Mouse (Mus musculus): Measurements from ENCODE around the gene Catip.
A peak's percentile ranks its signal among the peaks of the same experiment; 100 is the strongest.
"Not testable (repeated sequence)": the region's sequence is repeated elsewhere in the genome, so short reads cannot be mapped to it uniquely, and the experiment has no call there.

Gene Catip

DNA sequence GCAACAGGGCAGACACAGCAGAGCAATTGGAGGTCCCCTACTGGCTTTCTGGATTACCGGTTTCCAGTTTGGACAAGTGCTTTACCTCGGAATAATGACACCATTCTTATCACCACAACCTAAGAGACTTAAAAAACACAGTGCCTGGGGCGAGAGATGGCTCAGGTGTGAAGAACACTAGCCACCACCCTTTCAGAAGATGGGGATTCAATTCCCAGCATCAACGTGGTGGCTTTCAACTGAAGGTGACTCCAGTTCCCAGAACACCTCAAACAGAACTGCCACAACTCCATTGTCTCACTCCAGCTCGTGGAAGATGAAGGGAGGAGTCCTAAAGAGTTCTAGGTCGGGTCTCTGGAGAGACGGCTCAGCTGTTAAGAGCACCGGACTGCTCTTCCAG lies 23.6 kb downstream of the Catip start:
- no peak for DNase-seq

- no peak for DNase-seq
Measured at GRCm38 (mm10) chr1:74386363-74386713, 24.4 kb downstream of the Catip start.

GRCm38 (mm10) chr1:74386714-74387385 lies 24.9 kb downstream of the Catip start:
- DNase-seq = peak; percentile 95

DNA sequence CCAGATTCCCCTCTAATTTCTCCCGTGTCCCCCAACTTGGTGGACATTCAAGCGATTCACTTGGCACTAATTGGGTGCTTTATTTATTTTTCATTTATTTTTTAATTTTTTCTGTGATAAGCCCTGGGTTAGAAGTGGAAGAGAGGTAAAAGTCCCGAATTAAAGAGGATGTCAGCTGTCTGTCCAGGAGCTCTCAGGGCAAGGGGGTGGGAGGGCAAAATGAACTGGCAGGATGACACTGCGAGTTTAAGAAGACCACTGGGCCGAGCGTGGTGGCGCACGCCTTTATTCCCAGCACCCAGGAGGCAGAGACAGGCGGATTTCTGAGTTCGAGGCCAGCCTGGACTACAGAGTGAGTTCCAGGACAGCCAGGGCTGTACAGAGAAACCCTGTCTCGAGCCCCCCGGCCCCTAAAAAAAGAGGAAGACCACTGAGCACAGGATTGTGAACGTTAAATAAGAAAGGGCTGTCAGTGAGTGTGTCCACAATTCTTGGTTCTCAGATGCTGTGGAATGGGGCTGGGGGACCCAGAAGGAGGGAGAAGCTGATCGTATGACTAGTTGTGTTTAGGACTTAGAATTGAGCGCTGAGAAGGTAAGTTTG lies 25.6 kb downstream of the Catip start:
- no peak for DNase-seq

- DNase-seq = no peak
Measured at GRCm38 (mm10) chr1:74388398-74388920, 26.6 kb downstream of the Catip start.

- DNase-seq = peak; percentile 57
Measured at GRCm38 (mm10) chr1:74389831-74390286, 28.0 kb downstream of the Catip start.

GRCm38 (mm10) chr1:74390287-74390906 lies 28.5 kb downstream of the Catip start:
- peak; percentile 83 for DNase-seq

GRCm38 (mm10) chr1:74390924-74391748 lies 29.2 kb downstream of the Catip start, which contains the start of gene Ctdsp1:
TSS of gene Ctdsp1 (plus strand) at chr1:74391509.
- DNase-seq = peak; percentile 99

DNA sequence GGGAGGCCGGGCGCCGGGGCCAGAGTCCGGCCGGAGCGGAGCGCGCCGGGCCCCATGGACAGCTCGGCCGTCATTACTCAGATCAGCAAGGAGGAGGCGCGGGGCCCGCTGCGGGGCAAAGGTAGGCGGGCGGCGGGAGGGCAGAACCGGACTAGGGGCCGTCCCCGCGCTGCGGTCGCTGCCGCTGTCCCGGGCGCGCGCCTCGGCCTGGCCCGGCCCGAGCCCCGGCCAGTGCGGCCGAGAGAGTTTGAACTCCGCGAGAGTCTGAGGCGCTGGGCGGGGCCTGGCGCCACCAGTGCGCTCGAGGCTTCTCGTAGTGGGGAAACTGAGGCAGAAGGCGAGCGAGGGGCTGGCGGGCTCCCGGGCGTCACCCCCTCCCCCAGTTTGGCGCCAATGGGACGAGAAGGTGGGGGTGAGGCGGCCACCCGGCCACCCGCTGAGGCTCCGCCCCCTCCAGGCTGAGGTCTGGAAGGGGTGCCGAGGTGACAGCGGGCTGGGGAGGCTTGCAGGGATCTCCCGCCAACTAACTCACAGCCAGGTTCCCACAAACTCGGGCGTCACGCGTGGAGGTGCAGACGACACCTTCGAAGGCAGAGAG lies 30.0 kb downstream of the Catip start:
- DNase-seq = peak; percentile 90

GRCm38 (mm10) chr1:74392446-74392994 lies 30.6 kb downstream of the Catip start:
- DNase-seq = peak; percentile 77

DNA sequence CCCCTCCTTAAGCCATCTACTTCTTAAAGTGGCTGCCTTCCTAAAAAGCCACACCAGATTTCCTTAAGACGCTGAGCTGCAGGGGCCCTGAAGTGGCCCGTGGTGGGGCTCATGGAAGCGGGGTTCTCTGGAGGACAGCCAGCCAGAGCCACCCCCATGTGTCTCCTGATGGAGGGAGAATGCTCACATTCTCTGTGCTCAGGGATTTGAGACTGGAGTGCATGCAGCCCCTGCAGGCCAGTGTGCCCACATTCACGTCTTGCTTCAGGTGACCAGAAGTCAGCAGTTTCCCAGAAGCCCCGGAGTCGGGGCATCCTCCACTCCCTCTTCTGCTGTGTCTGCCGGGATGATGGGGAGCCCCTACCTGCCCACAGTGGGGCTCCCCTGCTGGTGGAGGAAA lies 31.1 kb downstream of the Catip start:
- DNase-seq = no peak

DNA sequence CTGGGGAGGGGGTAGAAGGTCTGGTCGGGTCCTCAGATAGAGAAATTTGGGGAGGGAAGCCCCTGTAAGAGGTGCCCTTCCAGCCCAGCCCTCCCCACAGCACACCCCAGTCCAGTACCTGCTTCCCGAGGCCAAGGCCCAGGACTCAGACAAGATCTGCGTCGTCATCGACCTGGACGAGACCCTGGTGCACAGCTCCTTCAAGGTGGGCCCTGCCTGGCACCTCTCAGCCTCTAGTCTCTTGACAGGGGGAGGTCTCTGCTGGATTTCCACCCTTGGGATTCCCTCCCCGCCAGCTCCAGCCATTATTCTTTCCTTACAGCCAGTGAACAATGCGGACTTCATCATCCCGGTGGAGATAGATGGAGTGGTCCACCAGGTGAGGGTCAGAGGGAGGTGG lies 31.8 kb downstream of the Catip start:
- DNase-seq = no peak

DNA sequence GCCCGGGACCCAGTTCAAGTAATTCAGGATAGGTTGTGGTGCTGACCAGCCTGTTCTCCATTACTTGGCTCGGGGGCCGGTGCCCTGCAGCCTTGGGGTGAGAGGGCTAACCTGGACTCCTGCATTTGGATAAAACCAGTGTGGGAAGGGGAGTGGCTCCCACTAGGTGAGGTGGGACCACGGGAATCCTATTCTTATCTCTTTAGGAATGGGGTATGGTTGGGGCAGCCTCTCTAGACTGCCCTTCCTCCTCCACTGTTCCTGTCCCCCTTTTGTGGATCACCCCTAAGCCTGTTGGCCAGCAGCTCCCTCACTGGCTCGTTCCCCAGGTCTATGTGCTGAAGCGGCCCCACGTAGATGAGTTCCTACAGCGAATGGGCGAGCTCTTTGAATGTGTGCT lies 32.4 kb downstream of the Catip start:
- DNase-seq = no peak

- no peak for DNase-seq
Measured at GRCm38 (mm10) chr1:74394858-74395257, 33.0 kb downstream of the Catip start.

DNA sequence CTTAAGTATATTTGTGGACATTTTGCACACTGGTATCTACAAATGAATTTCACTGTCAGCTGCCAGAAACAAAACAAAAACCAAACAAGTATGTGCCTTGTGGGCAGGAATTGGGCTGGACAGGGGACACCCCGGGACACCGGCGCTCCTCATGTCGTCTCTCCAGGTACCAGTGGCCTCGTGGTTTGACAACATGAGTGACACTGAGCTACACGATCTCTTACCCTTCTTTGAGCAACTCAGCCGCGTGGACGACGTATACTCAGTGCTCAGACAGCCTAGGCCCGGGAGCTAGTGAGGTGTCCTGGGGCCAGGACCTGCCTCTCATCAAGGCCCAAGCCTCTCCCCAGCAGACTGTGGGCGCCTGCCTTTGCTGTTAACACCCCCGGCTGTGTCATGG lies 33.4 kb downstream of the Catip start:
- DNase-seq = no peak

- DNase-seq = not testable (repeated sequence)
Measured at GRCm38 (mm10) chr1:74396456-74397222, 34.7 kb downstream of the Catip start.

GRCm38 (mm10) chr1:74397268-74397918 lies 35.5 kb downstream of the Catip start:
- peak; percentile 100 for DNase-seq

GRCm38 (mm10) chr1:74397919-74398451 lies 36.1 kb downstream of the Catip start:
- DNase-seq = peak; percentile 84

DNA sequence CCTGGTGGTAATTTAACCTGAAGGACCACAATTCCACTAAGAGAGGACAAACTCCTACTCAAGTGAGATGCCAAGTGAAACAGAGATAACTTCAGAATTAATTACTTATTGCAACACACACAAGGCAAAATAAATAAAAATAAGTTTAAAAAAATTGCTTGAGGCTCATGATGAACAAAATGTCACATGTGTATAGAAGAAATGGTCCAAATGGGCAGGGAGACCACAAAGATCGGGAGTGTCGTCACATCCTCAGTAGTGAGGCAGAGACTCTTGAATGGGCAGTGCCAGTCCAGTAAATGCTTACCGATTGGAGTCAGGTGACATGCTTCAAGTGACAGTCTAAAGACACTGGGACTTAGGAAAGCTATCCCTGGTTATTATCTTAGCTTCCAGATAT lies 38.6 kb downstream of the Catip start:
- no peak for DNase-seq

GRCm38 (mm10) chr1:74401015-74401702 lies 39.3 kb downstream of the Catip start:
- DNase-seq = no peak

Measured in kidney, postnatal 10 days (tissue).